Mouse (Mus musculus) cerebellum, adult 11-12 months (tissue): Measurements from ENCODE around the gene Selenov.
"Not testable (repeated sequence)": the region's sequence is repeated elsewhere in the genome, so short reads cannot be mapped to it uniquely, and the experiment has no call there.

Experiments
- DNase-seq: peaks from one replicate; pipeline ENCODE4 v3.0.0; 2022

Selenov gene

GRCm38 (mm10) chr7:28290165-28290564 lies 821 bp downstream of the Selenov start:
- DNase-seq = no peak

- no peak for DNase-seq
Measured at GRCm38 (mm10) chr7:28280630-28281029, 10.4 kb downstream of the Selenov start.

GRCm38 (mm10) chr7:28278279-28278652 lies 12.7 kb downstream of the Selenov start:
- DNase-seq = peak; percentile 36

GRCm38 (mm10) chr7:28277615-28278278 lies 13.2 kb downstream of the Selenov start, which contains the start of gene Eid2b:
TSS of gene Eid2b (plus strand) at chr7:28277739.
- DNase-seq = peak; percentile 95

GRCm38 (mm10) chr7:28277237-28277614 lies 13.8 kb downstream of the Selenov start:
- DNase-seq = no peak

- DNase-seq = no peak
Measured at GRCm38 (mm10) chr7:28271761-28272160, 19.2 kb downstream of the Selenov start.

GRCm38 (mm10) chr7:28269355-28269754 lies 21.6 kb downstream of the Selenov start:
- no peak for DNase-seq

- DNase-seq = no peak
Measured at GRCm38 (mm10) chr7:28268576-28268975, 22.4 kb downstream of the Selenov start.

GRCm38 (mm10) chr7:28268042-28268531 lies 22.9 kb downstream of the Selenov start:
- DNase-seq = peak; percentile 66

- peak; percentile 91 for DNase-seq
Measured at GRCm38 (mm10) chr7:28267129-28268041, 23.6 kb downstream of the Selenov start, which contains the start of gene Eid2. TSS of gene Eid2 (plus strand) at chr7:28267881.

- no peak for DNase-seq
Measured at GRCm38 (mm10) chr7:28265391-28265790, 25.6 kb downstream of the Selenov start.

GRCm38 (mm10) chr7:28263786-28264185 lies 27.2 kb downstream of the Selenov start:
- DNase-seq = no peak

- no peak for DNase-seq
Measured at GRCm38 (mm10) chr7:28262861-28263260, 28.1 kb downstream of the Selenov start.

GRCm38 (mm10) chr7:28255476-28255875 lies 35.5 kb downstream of the Selenov start:
- DNase-seq = no peak

- no peak for DNase-seq
Measured at GRCm38 (mm10) chr7:28254591-28254990, 36.4 kb downstream of the Selenov start.

- no peak for DNase-seq
Measured at GRCm38 (mm10) chr7:28251976-28252375, 39.0 kb downstream of the Selenov start.

- DNase-seq = no peak
Measured at GRCm38 (mm10) chr7:28248957-28249356, 42.0 kb downstream of the Selenov start.

- not testable (repeated sequence) for DNase-seq
Measured at GRCm38 (mm10) chr7:28243943-28244342, 47.0 kb downstream of the Selenov start.
